Mouse (Mus musculus) testis, adult 2 months (tissue): ENCODE measurements around the gene Slc25a13.

Experiments used
- CTCF ChIP-seq: fragments of 200-500 bp; IDR thresholded peaks from 2 replicates; pipeline ENCODE4 v1.5.1; 2012; ENCODE audit warnings: low read depth, mild to moderate bottlenecking, inconsistent platforms, low read length, moderate library complexity; ENCODE audit not compliant: control insufficient read depth, insufficient read depth, insufficient replicate concordance
- POLR2A ChIP-seq: fragments of 200-500 bp; IDR thresholded peaks from 2 replicates; pipeline ENCODE4 v1.6.1; 2012; ENCODE audit warnings: low read depth, mild to moderate bottlenecking, inconsistent platforms, low read length, moderate library complexity; ENCODE audit not compliant: control insufficient read depth

GRCm38 (mm10) chr6:6184921-6185734 lies 31.8 kb downstream of the Slc25a13 start:
- TF ChIP-seq POLR2A, result no peak
- TF ChIP-seq CTCF, result no peak
